Mouse (Mus musculus): ENCODE results near the gene Olfr1424. TPM values are rescaled to one million over a fixed set of nuclear protein-coding genes. Genes with fewer than 3 reads are reported as not detected.

The Olfr1424 gene
- polyA plus RNA-seq, 1 experiment: not detected

DNA sequence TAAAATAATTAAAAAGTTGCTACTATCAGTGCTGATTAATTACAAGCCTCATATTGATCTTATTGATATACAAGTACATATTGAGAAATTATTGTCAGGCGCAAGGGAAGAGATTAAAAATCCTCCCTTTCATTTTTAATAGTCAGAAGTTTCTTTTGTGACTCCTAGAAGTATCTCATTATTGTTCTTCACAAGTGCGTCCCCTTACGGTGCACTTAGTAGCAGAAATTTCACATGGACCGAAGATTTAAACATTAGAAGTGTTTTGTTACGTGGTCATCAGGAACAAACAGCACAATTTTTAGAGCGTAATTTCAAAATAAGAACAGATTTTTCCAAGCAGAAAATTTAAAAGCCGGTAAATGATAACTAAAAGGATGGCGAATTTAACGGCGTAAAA, 49.9 kb downstream of the Olfr1424 start:
- no peaks in the 10 kb centered on the region for H3K4me1 ChIP-seq (ENCODE audit: control insufficient read depth, insufficient read depth, insufficient read length, low read length)
- peak overlapping the region; percentile 49 for H3K4me3 ChIP-seq (ENCODE audit: insufficient read depth, low read depth, low read length)
- H3K27ac ChIP-seq (replicated peaks; ENCODE audit: low read depth, low read length): no peak overlapping the region

- no peak overlapping the region for H3K27ac ChIP-seq (replicated peaks; ENCODE audit: low read depth, low read length)
Observed at GRCm38 (mm10) chr19:12011560-12012556, 50.6 kb downstream of the Olfr1424 start.

GRCm38 (mm10) chr19:12010916-12011559, 51.4 kb downstream of the Olfr1424 start:
- Histone ChIP-seq H3K4me1 (ENCODE audit: control insufficient read depth, insufficient read depth, insufficient read length, low read length) (no peaks in the 10 kb centered on the region), H3K4me3 (ENCODE audit: insufficient read depth, low read depth, low read length) (peak overlapping the region; percentile 75), H3K27ac (replicated peaks; ENCODE audit: low read depth, low read length) (no peak overlapping the region)

More at GRCm38 (mm10) chr19:12011560-12012556, 50.6 kb downstream of the Olfr1424 start:
- no peaks in the 10 kb centered on the region for H3K4me1 ChIP-seq (ENCODE audit: control insufficient read depth, insufficient read depth, insufficient read length, low read length)
- peak overlapping the region; percentile 64 for H3K4me3 ChIP-seq (ENCODE audit: insufficient read depth, low read depth, low read length)

DNA sequence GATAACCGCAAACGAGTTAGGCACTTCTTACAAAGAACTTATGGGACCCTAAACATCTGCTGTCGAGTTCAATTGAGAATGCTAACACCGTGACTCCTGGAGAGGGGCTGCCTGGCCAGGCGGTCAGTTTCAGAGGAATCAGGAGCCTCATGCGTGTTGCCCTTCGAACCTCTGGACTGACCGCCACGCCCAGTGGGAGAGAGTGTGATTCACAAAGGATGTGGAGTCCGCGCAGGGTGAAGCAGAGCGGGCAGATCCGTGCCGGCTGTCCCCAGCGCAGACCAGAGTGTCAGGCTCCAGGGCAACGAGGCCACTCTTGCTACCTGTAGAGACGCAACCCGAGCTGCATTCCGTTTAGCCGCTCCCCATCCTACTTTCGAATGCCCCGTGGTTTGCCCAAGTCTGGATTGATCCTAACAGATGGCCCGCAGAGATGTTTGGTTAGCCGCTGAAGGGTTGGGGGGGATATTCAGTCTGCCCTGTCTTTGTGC, 52.2 kb downstream of the Olfr1424 start:
- Histone ChIP-seq H3K27ac (replicated peaks; ENCODE audit: low read depth, low read length) (peak overlapping the region; percentile 45), H3K4me3 (ENCODE audit: insufficient read depth, low read depth, low read length) (peak overlapping the region; percentile 75), H3K4me1 (ENCODE audit: control insufficient read depth, insufficient read depth, insufficient read length, low read length) (no peaks in the 10 kb centered on the region)

GRCm38 (mm10) chr19:12009501-12010280, 52.8 kb downstream of the Olfr1424 start:
- Histone ChIP-seq H3K4me1 (ENCODE audit: control insufficient read depth, insufficient read depth, insufficient read length, low read length) (peaks cover under 1% of the 10 kb centered on the region; the same call in 1 of the 2 replicates), H3K4me3 (ENCODE audit: insufficient read depth, low read depth, low read length) (peak overlapping the region; percentile 75), H3K27ac (replicated peaks; ENCODE audit: low read depth, low read length) (peak overlapping the region; percentile 45)

Other genes starting within 250 kb of the Olfr1424 start
- 1.2 and 2.1 TPM in 2 replicates for gene Stx3, start 243.3 kb downstream of the Olfr1424 start, polyA plus RNA-seq (2012; ENCODE audit: insufficient read depth, insufficient read length, missing spikeins)
- not detected in 2 replicates for gene Olfr1417, start 223.5 kb downstream of the Olfr1424 start, polyA plus RNA-seq (2012; ENCODE audit: insufficient read depth, insufficient read length, missing spikeins)
- gene Olfr1418, start 201.6 kb downstream of the Olfr1424 start, polyA plus RNA-seq (2012; ENCODE audit: insufficient read depth, insufficient read length, missing spikeins): not detected in 2 replicates
- not detected in 2 replicates for gene Olfr1419, start 187.6 kb downstream of the Olfr1424 start, polyA plus RNA-seq (2012; ENCODE audit: insufficient read depth, insufficient read length, missing spikeins)
- not detected in 2 replicates for gene Olfr1420, start 176.1 kb downstream of the Olfr1424 start, polyA plus RNA-seq (2012; ENCODE audit: insufficient read depth, insufficient read length, missing spikeins)
- gene Patl1, start 150.3 kb downstream of the Olfr1424 start, polyA plus RNA-seq (2012; ENCODE audit: insufficient read depth, insufficient read length, missing spikeins): 16.6 and 20.5 TPM in 2 replicates
- 25.1 and 31.0 TPM in 2 replicates for gene Osbp, start 96.7 kb downstream of the Olfr1424 start, polyA plus RNA-seq (2012; ENCODE audit: insufficient read depth, insufficient read length, missing spikeins)
- gene Olfr1423, start 21.4 kb downstream of the Olfr1424 start, polyA plus RNA-seq (2012; ENCODE audit: insufficient read depth, insufficient read length, missing spikeins): not detected in 2 replicates
- gene Olfr1425, start 15.0 kb upstream of the Olfr1424 start, polyA plus RNA-seq (2012; ENCODE audit: insufficient read depth, insufficient read length, missing spikeins): not detected in 2 replicates
- not detected in 2 replicates for gene Olfr1426, start 29.3 kb upstream of the Olfr1424 start, polyA plus RNA-seq (2012; ENCODE audit: insufficient read depth, insufficient read length, missing spikeins)
- not detected in 2 replicates for gene Olfr1427, start 40.7 kb upstream of the Olfr1424 start, polyA plus RNA-seq (2012; ENCODE audit: insufficient read depth, insufficient read length, missing spikeins)
- gene Olfr1428, start 53.2 kb upstream of the Olfr1424 start, polyA plus RNA-seq (2012; ENCODE audit: insufficient read depth, insufficient read length, missing spikeins): not detected in 2 replicates
- gene Olfr76, start 60.5 kb upstream of the Olfr1424 start, polyA plus RNA-seq (2012; ENCODE audit: insufficient read depth, insufficient read length, missing spikeins): not detected in 2 replicates
- not detected in 2 replicates for gene Olfr1555-ps1, start 107.4 kb upstream of the Olfr1424 start, polyA plus RNA-seq (2012; ENCODE audit: insufficient read depth, insufficient read length, missing spikeins)
- gene Olfr1431, start 138.0 kb upstream of the Olfr1424 start, polyA plus RNA-seq (2012; ENCODE audit: insufficient read depth, insufficient read length, missing spikeins): not detected in 2 replicates
- gene Olfr1432, start 169.9 kb upstream of the Olfr1424 start, polyA plus RNA-seq (2012; ENCODE audit: insufficient read depth, insufficient read length, missing spikeins): not detected in 2 replicates
- gene Olfr262, start 179.0 kb upstream of the Olfr1424 start, polyA plus RNA-seq (2012; ENCODE audit: insufficient read depth, insufficient read length, missing spikeins): not detected in 2 replicates
- not detected in 2 replicates for gene Olfr235, start 198.3 kb upstream of the Olfr1424 start, polyA plus RNA-seq (2012; ENCODE audit: insufficient read depth, insufficient read length, missing spikeins)
- gene Olfr1434, start 217.2 kb upstream of the Olfr1424 start, polyA plus RNA-seq (2012; ENCODE audit: insufficient read depth, insufficient read length, missing spikeins): not detected in 2 replicates
- gene Olfr1436, start 236.4 kb upstream of the Olfr1424 start, polyA plus RNA-seq (2012; ENCODE audit: insufficient read depth, insufficient read length, missing spikeins): not detected in 2 replicates

Measured in brown adipose tissue, adult 24 weeks (tissue).